Mouse (Mus musculus) urinary bladder, adult 18-20 months (tissue): ENCODE results near the gene Cd209f.
A peak's percentile ranks its signal among the peaks of the same experiment; 100 is the strongest.
"Not testable (repeated sequence)": the region's sequence is repeated elsewhere in the genome, so short reads cannot be mapped to it uniquely, and the experiment has no call there.

ENCODE experiments used
- DNase-seq, 2 experiments: peaks; one replicate each; pipeline ENCODE4 v3.0.0; 2022; ENCODE audit warnings: low spot score in 2 of 2, mixed read lengths in 2 of 2

The Cd209f gene

DNA sequence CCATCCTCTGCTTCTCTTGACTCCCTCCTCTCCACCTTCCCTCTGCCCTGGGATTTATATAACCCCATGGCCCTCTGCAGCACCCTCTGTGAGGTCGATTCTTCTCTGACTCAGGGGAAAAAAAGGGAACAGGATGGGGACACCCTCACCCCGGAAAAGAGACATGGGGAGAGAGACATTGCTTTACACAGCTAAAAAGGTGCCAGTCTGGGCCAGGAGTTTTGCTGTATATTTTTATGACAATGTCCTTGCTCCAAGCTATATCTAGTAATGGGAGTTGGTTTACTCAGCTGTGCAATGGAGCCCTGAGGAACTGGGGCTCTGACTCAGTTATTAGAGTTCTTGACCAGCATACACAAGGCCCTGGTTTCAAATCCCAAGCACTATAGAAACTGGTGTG, at the start of gene Cd209f:
Cd209f (minus strand) TSS at position 101 of the 400 bp plus-strand sequence.
- DNase-seq: not testable (repeated sequence)

DNA sequence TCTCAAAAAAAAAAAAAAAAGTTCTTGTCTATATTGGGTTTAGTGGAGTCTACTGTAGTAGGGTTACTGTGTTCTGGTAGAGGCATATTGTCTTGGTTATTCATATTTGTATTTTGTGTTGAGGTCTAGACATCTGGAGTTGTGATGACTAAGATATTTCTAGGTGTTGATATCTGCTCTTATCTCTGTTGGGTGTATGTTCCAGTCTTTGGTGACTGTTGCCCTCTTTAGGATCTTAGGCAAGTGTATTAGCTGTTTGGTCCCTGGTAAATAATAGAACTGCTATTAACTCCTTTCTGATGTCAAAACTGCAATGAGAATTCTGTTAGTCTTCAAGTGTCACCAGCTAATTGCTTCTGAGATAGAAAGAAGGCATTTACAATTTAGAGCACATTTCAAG, 49.2 kb upstream of the Cd209f start:
- DNase-seq: no peak

DNA sequence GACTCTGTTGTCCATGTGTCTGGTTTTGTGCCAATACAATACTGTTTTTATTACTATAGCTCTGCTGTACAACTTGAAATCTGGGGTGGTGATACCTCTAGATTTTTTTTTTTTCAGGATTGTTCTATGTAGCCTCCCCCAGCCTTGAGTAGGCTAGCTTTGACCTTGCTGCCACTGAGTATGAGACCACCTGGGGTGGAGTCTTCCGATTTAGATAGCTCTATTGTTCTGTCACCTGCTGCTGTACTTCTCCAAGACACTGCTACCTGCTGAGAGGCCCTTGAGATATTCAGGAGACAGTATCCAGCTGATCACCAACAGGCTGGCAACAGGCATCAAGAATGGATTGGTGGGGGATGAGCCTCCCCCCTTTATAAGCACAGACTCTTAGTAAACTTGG, 41.6 kb upstream of the Cd209f start:
- no peak for DNase-seq

DNA sequence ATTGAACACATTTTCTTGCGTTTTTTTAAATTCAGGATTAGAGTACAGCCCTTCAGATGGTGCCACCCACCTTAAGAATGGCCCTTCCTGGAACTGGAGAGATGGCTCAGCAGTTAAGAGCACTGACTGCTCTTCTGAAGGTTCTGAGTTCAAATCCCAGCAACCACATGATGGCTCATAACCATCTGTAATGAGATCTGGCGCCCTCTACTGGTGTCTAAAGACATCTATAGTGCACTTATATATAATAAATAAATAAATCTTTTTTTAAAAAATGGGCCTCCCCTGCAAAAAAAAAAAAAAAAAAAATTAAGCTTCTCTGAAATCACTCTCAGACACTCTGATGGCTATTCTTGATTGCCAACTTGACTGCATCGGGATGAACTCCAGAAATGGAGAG, 36.1 kb upstream of the Cd209f start:
- DNase-seq: no peak

DNA sequence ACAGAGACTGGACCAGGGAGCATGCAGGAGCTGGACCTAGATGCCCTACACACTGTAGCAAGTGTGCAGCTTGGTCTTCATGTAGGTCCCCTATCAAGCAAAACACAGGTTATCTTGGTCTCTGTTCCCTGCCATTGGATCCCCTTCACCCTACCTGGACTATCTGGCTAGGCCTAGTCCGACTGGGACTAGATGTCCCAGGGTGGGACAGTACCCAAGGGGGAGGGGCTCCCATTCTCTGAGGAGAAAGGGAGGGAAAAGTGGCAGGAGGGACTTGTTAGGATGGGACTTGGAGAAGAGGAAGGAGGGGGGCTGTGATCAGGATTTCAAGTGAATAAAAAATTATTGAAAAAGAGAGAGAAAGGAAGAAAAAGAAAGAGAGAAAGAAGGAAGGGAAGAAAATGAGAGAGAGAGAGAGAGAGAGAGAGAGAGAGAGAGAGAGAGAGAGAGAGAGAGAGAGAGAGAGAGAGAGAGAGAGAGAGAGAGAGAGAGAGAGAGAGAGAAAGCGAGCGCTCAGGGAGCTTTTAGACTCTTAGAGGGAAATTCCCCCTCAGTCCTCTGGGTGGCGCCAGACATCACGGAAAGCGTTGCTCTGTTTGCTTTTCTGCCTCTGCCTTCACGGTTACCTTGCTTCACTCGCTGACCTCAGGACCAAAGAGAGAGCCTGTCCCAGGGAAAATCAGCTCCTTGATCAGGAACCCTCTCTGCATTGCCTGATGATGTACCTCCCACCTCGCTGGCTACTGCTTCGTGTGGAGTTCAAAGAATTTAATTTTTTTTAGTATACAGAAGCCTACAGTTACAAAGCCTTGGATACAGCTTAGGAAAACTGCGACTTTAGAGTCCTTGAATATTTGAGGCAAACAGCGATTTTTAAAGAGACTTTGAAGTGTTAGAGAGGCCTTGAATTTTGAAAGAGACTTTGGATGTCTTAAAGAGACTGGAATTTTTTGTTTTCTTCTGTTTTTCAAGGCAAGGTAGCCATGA, 34.3 kb upstream of the Cd209f start:
- peak; percentile 40 to 57 for DNase-seq

DNA sequence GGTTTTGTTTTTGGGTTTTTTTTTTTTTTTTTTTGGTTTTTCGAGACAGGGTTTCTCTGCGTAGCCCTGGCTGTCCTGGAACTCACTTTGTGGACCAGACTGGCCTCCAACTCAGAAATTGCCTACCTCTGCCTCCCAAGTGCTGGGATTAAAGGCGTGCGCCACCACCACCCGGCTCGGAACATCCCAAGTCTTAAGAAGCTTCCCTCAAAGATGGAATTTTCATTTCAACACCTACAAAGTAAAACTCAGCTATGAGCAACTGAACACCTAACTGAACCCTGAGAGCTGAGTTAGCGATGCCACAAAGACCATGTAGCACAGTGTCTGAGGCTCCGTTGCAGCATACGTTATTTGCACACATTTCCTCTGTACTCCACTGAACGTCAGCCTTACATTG, 28.2 kb upstream of the Cd209f start, which contains the start of gene Cd209g:
Cd209g (plus strand) TSS at position 301 of the 400 bp plus-strand sequence.
- DNase-seq: no peak

DNA sequence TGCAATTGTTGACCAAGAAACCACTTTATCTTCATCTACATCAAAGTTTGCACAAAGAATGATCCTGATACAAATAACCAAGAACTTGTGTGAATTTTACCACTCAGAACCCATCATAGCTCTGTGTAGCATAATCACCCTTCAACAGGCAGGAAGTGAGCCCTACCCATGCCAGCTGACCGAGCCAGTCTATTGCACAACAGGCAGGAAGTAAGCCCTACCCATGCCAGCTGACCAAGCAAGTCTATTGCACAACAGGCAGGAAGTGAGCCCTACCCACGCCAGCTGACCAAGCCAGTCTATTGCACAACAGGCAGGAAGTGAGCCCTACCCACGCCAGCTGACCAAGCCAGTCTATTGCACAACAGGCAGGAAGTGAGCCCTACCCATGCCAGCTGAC, 17.1 kb downstream of the Cd209f start:
- not testable (repeated sequence) for DNase-seq

DNA sequence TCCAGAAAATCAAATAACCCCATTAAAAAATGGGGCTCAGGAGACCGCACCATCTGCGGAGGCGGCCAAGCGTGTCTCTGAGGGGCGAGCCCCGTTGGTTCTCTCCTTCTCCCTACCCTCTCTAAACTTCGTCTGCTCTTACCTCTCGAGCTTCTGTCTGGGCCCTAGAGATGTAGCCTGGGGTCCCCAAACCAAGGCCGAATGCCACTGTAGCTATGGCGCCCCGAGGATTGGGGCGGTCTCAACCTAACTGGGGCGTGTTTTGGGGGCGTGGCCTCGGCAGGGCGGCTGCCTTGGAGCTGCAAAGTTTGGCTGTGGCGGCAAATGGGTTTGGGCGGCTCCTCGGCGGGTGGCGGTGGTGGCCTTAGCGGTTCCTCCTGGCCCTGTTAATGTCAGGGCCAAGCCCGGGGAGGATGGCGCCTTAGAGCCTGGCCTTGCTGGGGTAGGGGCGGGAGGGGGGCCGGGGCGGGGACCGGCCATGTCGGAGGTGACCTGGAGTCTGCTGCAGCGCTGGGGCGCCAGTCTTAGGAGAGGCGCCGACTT, 18.4 kb downstream of the Cd209f start:
- DNase-seq: not testable (repeated sequence)
